Mouse (Mus musculus) neural tube, embryonic 14.5 days (tissue): ENCODE results near the gene Efcab7. TPM values are rescaled to one million over a fixed set of nuclear protein-coding genes. Genes with fewer than 3 reads are reported as not detected.

Source experiments
- ATAC-seq: fragments of 200-750 bp; cut with Nextera tagmentation; 2 replicates; pipeline ENCODE4 v1.8.0; 2017; ENCODE audit warnings: low read depth, mild to moderate bottlenecking, moderate TSS enrichment, moderate library complexity
- H3K27ac ChIP-seq: fragments of 300-500 bp; sonication (generic); 2 replicates; pipeline ENCODE4 v1.5.1; 2014; ENCODE audit warnings: low read depth, mild to moderate bottlenecking, control low read depth, low read length, moderate library complexity, mixed read lengths
- H3K27me3 ChIP-seq: fragments of 300-500 bp; sonication (generic); 2 replicates; pipeline ENCODE4 v1.6.1; 2014; ENCODE audit warnings: low read length; ENCODE audit not compliant: control insufficient read depth, insufficient read depth
- H3K36me3 ChIP-seq: fragments of 300-500 bp; sonication (generic); 2 replicates; pipeline ENCODE4 v1.6.1; 2014; ENCODE audit warnings: low read length, mixed read lengths; ENCODE audit not compliant: control insufficient read depth, insufficient read depth
- H3K4me1 ChIP-seq: fragments of 300-500 bp; sonication (generic); 2 replicates; pipeline ENCODE4 v1.6.1; 2014; ENCODE audit warnings: low read length; ENCODE audit not compliant: control insufficient read depth, insufficient read depth
- H3K4me2 ChIP-seq: fragments of 300-500 bp; sonication (generic); 2 replicates; pipeline ENCODE4 v1.6.1; 2014; ENCODE audit warnings: mild to moderate bottlenecking, low read depth, low read length, control low read depth
- H3K4me3 ChIP-seq: fragments of 300-500 bp; sonication (generic); 2 replicates; pipeline ENCODE4 v1.5.1; 2014; ENCODE audit warnings: low read depth, low read length, control low read depth, mixed read lengths
- H3K9ac ChIP-seq: fragments of 300-500 bp; sonication (generic); replicated peaks from 2 replicates; pipeline ENCODE4 v1.6.1; 2014; ENCODE audit warnings: low read depth, mild to moderate bottlenecking, control low read depth, low read length, mixed read lengths
- H3K9me3 ChIP-seq: fragments of 300-500 bp; sonication (generic); 2 replicates; pipeline ENCODE4 v1.6.1; 2016; ENCODE audit warnings: low read length; ENCODE audit not compliant: control insufficient read depth
- WGBS: fragments of 180-500 bp; shearing (Covaris S2); extraction: QIAGEN DNeasy Blood & Tissue Kit; methylation state at CpG from one replicate; pipeline ENCODE4 v1.1.7; 2014; 5-methylcytosine and 5-hydroxymethylcytosine counted together
- polyA plus RNA-seq: library from polyadenylated mRNA; unstranded; fragments of >200 nt; fragmentation: Nextera tagmentation; extraction: Ambion mirVana; gene quantifications from 2 replicates; pipeline ENCODE4 v1.2.1, GENCODE M21; 2014

Gene Efcab7
- polyA plus RNA-seq, 1 experiment from 2014 or later = 13.9 TPM

DNA sequence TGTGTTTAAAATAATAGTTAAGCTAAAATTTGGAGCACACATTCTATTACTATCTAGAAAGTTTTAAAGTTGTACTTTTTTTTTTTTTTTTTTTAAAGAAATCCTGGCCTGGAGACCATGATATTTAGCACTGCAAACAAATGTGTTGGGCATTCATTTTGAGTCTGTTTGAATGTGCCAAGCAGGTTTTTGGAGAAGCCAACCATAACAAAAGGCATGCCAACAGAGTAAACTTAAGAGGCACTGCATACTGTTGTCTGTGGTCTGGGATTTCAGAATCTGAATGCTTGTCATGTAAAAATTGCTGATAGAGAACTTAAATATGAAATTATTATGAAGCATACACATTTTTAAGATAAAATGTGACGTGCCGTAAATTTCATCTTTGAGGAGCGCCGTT lies 128.2 kb downstream of the Efcab7 start:
- Histone ChIP-seq H3K27me3 (no peaks in the 10 kb centered on the region), H3K4me3 (no peak overlapping the region), H3K4me2 (no peak overlapping the region), H3K9me3 (no peaks in the 10 kb centered on the region), H3K36me3 (no peaks in the 10 kb centered on the region), H3K9ac (no peak overlapping the region), H3K27ac (no peak overlapping the region), H3K4me1 (no peaks in the 10 kb centered on the region)
- ATAC-seq = no peak
- WGBS = 90% methylated on average over 4 of the region's 4 CpGs

DNA sequence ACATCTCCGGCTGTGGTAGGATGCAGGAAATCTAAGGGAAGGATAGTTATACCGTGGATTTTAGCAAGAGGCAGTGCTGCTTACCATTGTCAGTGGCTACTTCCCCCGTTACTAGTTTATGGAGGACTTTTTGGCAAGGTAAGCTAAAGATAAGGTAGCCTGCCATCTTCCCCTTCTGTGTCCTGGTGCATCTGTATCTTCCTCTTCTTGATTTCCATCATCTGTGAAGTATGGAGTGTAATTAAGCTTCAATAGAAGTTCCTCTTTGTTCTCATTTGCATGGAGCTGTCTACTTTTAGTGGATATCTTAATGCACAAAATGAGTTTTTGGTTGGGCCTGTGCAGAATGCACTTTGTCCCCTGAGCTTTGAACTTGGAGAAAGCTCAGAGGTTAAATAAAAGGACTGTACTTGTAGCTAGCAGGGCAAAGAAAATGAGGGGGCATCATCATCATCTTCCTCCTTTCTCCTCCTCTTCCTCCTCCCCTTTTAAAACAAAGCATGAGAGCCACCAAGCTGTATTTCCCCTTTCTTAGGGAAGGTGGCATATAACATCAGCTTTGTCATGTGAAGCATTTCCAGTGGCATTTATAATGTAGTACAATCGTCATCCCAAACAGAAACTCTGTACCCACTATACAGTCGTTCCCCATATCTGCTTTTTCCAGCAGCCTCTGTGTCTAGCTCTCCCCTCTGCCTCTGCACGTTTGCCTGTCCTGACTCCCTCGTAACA lies 129.3 kb downstream of the Efcab7 start:
- H3K9me3 ChIP-seq = no peaks in the 10 kb centered on the region
- 87% methylated on average over 7 of the region's 7 CpGs for WGBS

DNA sequence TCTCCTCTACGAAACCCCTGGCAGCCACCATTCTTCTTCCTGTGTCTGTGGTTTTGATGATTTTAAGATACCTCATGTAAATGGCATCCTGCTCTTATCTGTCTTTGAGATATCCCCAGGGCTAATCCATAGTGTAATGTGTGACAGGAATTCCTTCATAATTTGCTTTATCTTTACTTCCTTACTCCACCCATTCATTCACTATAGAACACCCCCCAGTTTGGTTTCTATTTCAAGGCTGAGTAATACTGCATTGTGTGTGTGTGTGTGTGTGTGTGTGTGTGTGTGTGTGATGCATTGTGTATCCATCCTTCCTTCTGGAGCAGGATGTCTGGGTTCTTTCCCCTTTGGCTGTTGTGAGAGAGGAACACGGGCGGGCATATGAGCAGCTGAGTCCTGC lies 130.3 kb downstream of the Efcab7 start:
- H3K4me1 ChIP-seq = no peaks in the 10 kb centered on the region
- H3K9ac ChIP-seq = no peak overlapping the region
- no peak overlapping the region for H3K4me2 ChIP-seq
- no peaks in the 10 kb centered on the region for H3K9me3 ChIP-seq
- no peaks in the 10 kb centered on the region for H3K36me3 ChIP-seq
- no peak overlapping the region for H3K4me3 ChIP-seq
- H3K27me3 ChIP-seq = no peaks in the 10 kb centered on the region
- 77% methylated on average over 3 of the region's 3 CpGs for WGBS
- no peak for ATAC-seq
- H3K27ac ChIP-seq = no peak overlapping the region

More for the DNA sequence above, 129.3 kb downstream of the Efcab7 start:
- Histone ChIP-seq H3K27me3 (no peaks in the 10 kb centered on the region), H3K4me3 (no peak overlapping the region), H3K4me2 (no peak overlapping the region), H3K27ac (no peak overlapping the region), H3K9ac (no peak overlapping the region), H3K36me3 (no peaks in the 10 kb centered on the region), H3K4me1 (no peaks in the 10 kb centered on the region)
- ATAC-seq = no peak

Other genes with a start within 250 kb of the Efcab7 start
- 2.5 and 3.2 TPM in 2 replicates for gene Foxd3, start 172.9 kb upstream of the Efcab7 start, polyA plus RNA-seq
- gene Alg6, start 113.5 kb upstream of the Efcab7 start, polyA plus RNA-seq = 12.3 and 15.9 TPM in 2 replicates
- gene Pgm1, start 100.2 kb downstream of the Efcab7 start, polyA plus RNA-seq = 77.1 and 86.5 TPM in 2 replicates
- 10.6 and 15.9 TPM in 2 replicates for gene Itgb3bp, start 100.6 kb downstream of the Efcab7 start, polyA plus RNA-seq